Mouse (Mus musculus): ENCODE results near the gene Btbd35f8. TPM values are rescaled to one million over a fixed set of nuclear protein-coding genes. Genes with fewer than 3 reads are reported as not detected.
"Not testable (repeated sequence)": the region's sequence is repeated elsewhere in the genome, so short reads cannot be mapped to it uniquely, and the experiment has no call there.

The Btbd35f8 gene
- not detected in 2 replicates for polyA plus RNA-seq (2014; fragmentation: Nextera tagmentation; extraction: Ambion mirVana)

- not testable (repeated sequence) for H3K27ac ChIP-seq (ENCODE audit: low read depth); ATAC-seq (replicated peaks; ENCODE audit: low FRiP score, low TSS enrichment, low read depth); H3K4me3 ChIP-seq (ENCODE audit: low read depth, low read length); H3K9ac ChIP-seq (ENCODE audit: low read length); H3K27me3 ChIP-seq (replicated peaks; ENCODE audit: control insufficient read depth, insufficient read depth, low read length); H3K9me3 ChIP-seq (ENCODE audit: control insufficient read depth, low read length); H3K4me2 ChIP-seq (ENCODE audit: low read length); H3K4me1 ChIP-seq (replicated peaks; ENCODE audit: control insufficient read depth, insufficient read depth, low read length); H3K36me3 ChIP-seq (ENCODE audit: control insufficient read depth, insufficient read depth, low read length); DNase-seq (ENCODE audit: low spot score)
- WGBS, result no CpG with 5 or more reads among the region's 3 CpGs
Measured at GRCm38 (mm10) chrX:34450224-34450623, at the start of gene Btbd35f8. Gene Btbd35f8 (plus strand): TSS chrX:34450524.

Other genes with a start within 250 kb of the Btbd35f8 start
- not detected in 2 replicates for gene Spin2g, start 211.8 kb upstream of the Btbd35f8 start, polyA plus RNA-seq (2014; fragmentation: Nextera tagmentation; extraction: Ambion mirVana)

All from intestine, embryonic 14.5 days (tissue).